Mouse (Mus musculus): ENCODE measurements at regions not wholly inside any gene's neighbourhood (a gene's known extent, or its start where the extent isn't known, plus 50 kb on each side); places are given as distances from the start of the nearest gene placed in this dataset.

GRCm38 (mm10) chr2:30711853-30712498 is 91.5 kb downstream of the 1700001O22Rik start:
- Histone ChIP-seq H3K4me1 (ENCODE audit: control insufficient read depth, insufficient read depth, low read length) (peaks cover 16% of the 10 kb centered on the region), H3K4me3 (replicated peaks; ENCODE audit: extremely low read depth, low read depth, low read length) (peak overlapping the region; percentile 60)
- peak; percentile 28; the same call in 1 of the 2 replicates for TF ChIP-seq POLR2A (IDR thresholded peaks at IDR 0.05; ENCODE audit: borderline replicate concordance, extremely low read depth, low read depth, low read length)
- TF ChIP-seq CTCF (IDR thresholded peaks at IDR 0.05; ENCODE audit: insufficient read depth, low read length): no peak
- peak; percentile 88 for DNase-seq
- WGBS: 1% methylated on average over 63 of the region's 63 CpGs

DNA sequence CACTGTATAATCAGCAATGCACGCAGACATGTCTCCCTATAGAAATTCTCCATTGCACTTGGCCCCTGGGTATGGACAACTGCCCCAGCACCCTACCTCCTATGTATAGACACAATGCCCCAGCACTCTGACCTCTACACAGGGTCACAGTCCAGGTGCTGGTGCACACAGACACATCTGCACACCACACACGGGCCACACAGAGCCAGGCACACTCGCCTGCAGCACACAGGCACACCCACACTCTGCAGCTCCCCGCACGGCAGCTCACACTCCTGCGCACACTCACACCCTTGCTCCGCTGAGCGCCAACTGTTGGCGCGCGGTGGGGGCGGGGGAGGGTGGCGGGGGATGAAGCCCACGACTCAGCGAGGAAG is 92.0 kb downstream of the 1700001O22Rik start:
- Histone ChIP-seq H3K4me3 (replicated peaks; ENCODE audit: extremely low read depth, low read depth, low read length) (peak overlapping the region; percentile 60), H3K4me1 (ENCODE audit: control insufficient read depth, insufficient read depth, low read length) (peaks cover 12% of the 10 kb centered on the region)
- WGBS: 5% methylated on average over 15 of the region's 15 CpGs
- DNase-seq: no peak
- TF ChIP-seq POLR2A (IDR thresholded peaks at IDR 0.05; ENCODE audit: borderline replicate concordance, extremely low read depth, low read depth, low read length) (peak; percentile 21; the same call in 1 of the 2 replicates), CTCF (IDR thresholded peaks at IDR 0.05; ENCODE audit: insufficient read depth, low read length) (no peak)

DNA sequence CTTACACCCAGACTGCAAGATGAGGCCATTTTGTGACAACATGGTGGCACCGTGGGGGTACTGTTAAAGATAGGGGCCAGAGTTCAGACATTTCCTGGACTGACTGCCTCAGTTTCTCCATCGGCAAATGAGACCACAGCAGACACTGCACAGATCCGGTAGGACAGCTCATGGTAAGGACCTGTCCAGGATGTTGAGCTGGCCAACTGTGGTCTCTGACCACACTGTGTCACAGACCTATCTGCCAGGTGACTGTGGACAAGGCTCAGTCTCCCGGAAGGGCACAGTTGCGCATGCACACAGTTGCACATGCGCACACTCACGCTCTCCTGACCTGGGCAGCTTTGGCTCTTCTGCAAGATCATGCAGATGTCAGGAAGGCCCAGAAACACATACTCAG is 92.6 kb downstream of the 1700001O22Rik start:
- H3K4me1 ChIP-seq (ENCODE audit: control insufficient read depth, insufficient read depth, low read length): peaks cover 12% of the 10 kb centered on the region
- no peak for DNase-seq
- WGBS: 97% methylated on average over 7 of the region's 7 CpGs

DNA sequence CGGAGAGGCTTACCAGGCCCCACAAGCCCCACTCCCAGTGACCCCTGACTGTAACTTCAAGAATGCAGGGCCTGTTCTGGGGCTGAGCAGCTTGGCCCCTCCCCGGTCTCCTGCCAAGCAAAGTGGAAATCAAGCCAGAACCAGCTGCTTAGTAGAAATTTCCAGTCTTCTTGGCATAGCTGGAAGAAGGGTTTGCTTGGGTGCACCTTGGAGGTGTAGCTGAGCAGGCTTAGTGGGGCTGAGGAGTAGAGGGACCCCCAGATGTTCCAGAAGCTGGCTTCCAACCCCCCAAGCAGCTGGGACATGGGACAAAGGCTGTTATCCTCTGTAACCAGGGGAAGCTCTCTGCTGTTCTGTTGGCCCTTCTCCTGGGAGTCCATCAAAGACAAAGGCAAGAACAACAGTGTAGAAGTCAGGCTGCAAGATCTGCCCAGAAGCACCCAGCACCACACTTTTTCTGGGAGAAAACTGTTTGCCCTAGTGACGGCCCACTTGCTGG is 94.0 kb downstream of the 1700001O22Rik start:
- H3K4me1 ChIP-seq (ENCODE audit: control insufficient read depth, insufficient read depth, low read length): peaks cover 12% of the 10 kb centered on the region
- no peak for DNase-seq
- no peak overlapping the region for H3K4me3 ChIP-seq (replicated peaks; ENCODE audit: extremely low read depth, low read depth, low read length)
- no peak for TF ChIP-seq CTCF (IDR thresholded peaks at IDR 0.05; ENCODE audit: insufficient read depth, low read length)
- no peak for TF ChIP-seq POLR2A (IDR thresholded peaks at IDR 0.05; ENCODE audit: borderline replicate concordance, extremely low read depth, low read depth, low read length)
- 66% methylated on average over 3 of the region's 3 CpGs for WGBS

More for the DNA sequence above, 92.6 kb downstream of the 1700001O22Rik start:
- no peak overlapping the region for H3K4me3 ChIP-seq (replicated peaks; ENCODE audit: extremely low read depth, low read depth, low read length)
- no peak for TF ChIP-seq CTCF (IDR thresholded peaks at IDR 0.05; ENCODE audit: insufficient read depth, low read length)
- no peak for TF ChIP-seq POLR2A (IDR thresholded peaks at IDR 0.05; ENCODE audit: borderline replicate concordance, extremely low read depth, low read depth, low read length)

- 81% methylated on average over 4 of the region's 4 CpGs for WGBS
- no peak for DNase-seq
- TF ChIP-seq POLR2A (IDR thresholded peaks at IDR 0.05; ENCODE audit: borderline replicate concordance, extremely low read depth, low read depth, low read length) (no peak), CTCF (IDR thresholded peaks at IDR 0.05; ENCODE audit: insufficient read depth, low read length) (no peak)
- H3K4me3 ChIP-seq (replicated peaks; ENCODE audit: extremely low read depth, low read depth, low read length): no peak overlapping the region
- peaks cover 12% of the 10 kb centered on the region for H3K4me1 ChIP-seq (ENCODE audit: control insufficient read depth, insufficient read depth, low read length)
Observed at GRCm38 (mm10) chr2:30708762-30709385, 94.6 kb downstream of the 1700001O22Rik start.

- peak; percentile 79 for DNase-seq
- 1% methylated on average over 47 of the region's 48 CpGs for WGBS
- peak overlapping the region; percentile 57 for H3K4me3 ChIP-seq (replicated peaks; ENCODE audit: extremely low read depth, low read depth, low read length)
- TF ChIP-seq POLR2A (IDR thresholded peaks at IDR 0.05; ENCODE audit: borderline replicate concordance, extremely low read depth, low read depth, low read length) (peak; percentile 36; the same call in 1 of the 2 replicates), CTCF (IDR thresholded peaks at IDR 0.05; ENCODE audit: insufficient read depth, low read length) (no peak)
- H3K4me1 ChIP-seq (ENCODE audit: control insufficient read depth, insufficient read depth, low read length): peaks cover 9% of the 10 kb centered on the region
Observed at GRCm38 (mm10) chr2:30708001-30708683, 95.3 kb downstream of the 1700001O22Rik start.

GRCm38 (mm10) chr2:30707099-30708000 is 96.1 kb downstream of the 1700001O22Rik start:
- 4% methylated on average over 44 of the region's 44 CpGs for WGBS

DNA sequence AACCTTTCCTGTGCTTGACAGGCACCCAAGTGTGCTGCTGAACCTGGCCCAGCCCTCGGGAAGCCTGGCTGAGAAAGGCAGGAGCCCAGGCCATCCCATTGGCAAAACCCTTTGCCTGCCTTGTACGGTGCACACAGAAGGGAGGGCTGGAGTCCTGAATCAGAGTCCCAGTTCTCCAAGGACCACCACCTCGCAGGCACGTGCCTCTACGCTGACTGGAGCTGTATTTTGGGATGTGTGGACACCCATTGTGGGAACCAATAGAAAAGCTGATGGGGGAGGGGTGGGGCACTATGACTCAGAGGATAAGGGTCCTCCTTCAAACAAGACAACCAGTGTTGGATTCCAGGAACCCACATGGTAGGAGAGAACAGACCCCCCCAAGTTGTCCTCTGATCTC is 97.4 kb downstream of the 1700001O22Rik start:
- TF ChIP-seq CTCF (IDR thresholded peaks at IDR 0.05; ENCODE audit: insufficient read depth, low read length): no peak
- 73% methylated on average over 5 of the region's 5 CpGs for WGBS
- no peak for DNase-seq
- Histone ChIP-seq H3K4me3 (replicated peaks; ENCODE audit: extremely low read depth, low read depth, low read length) (no peak overlapping the region), H3K4me1 (ENCODE audit: control insufficient read depth, insufficient read depth, low read length) (peaks cover 3% of the 10 kb centered on the region; the same call in 1 of the 2 replicates)

More at GRCm38 (mm10) chr2:30707099-30708000, 96.1 kb downstream of the 1700001O22Rik start:
- Histone ChIP-seq H3K4me1 (ENCODE audit: control insufficient read depth, insufficient read depth, low read length) (peaks cover 8% of the 10 kb centered on the region), H3K4me3 (replicated peaks; ENCODE audit: extremely low read depth, low read depth, low read length) (peak overlapping the region; percentile 57)
- TF ChIP-seq CTCF (IDR thresholded peaks at IDR 0.05; ENCODE audit: insufficient read depth, low read length): no peak
- peak; percentile 20; the same call in 1 of the 2 replicates for TF ChIP-seq POLR2A (IDR thresholded peaks at IDR 0.05; ENCODE audit: borderline replicate concordance, extremely low read depth, low read depth, low read length)
- peak; percentile 67 for DNase-seq

GRCm38 (mm10) chr2:30703308-30703707 is 100.2 kb downstream of the 1700001O22Rik start:
- H3K4me1 ChIP-seq (ENCODE audit: control insufficient read depth, insufficient read depth, low read length): peaks cover 5% of the 10 kb centered on the region
- no peak overlapping the region for H3K4me3 ChIP-seq (replicated peaks; ENCODE audit: extremely low read depth, low read depth, low read length)
- no peak for DNase-seq
- WGBS: 83% methylated on average over 1 of the region's 1 CpGs
- TF ChIP-seq CTCF (IDR thresholded peaks at IDR 0.05; ENCODE audit: insufficient read depth, low read length) (no peak), POLR2A (IDR thresholded peaks at IDR 0.05; ENCODE audit: borderline replicate concordance, extremely low read depth, low read depth, low read length) (no peak)
